Mouse (Mus musculus): ENCODE results near the gene Trem2.
"Not testable (repeated sequence)": the region's sequence is repeated elsewhere in the genome, so short reads cannot be mapped to it uniquely, and the experiment has no call there.

Gene Trem2

DNA sequence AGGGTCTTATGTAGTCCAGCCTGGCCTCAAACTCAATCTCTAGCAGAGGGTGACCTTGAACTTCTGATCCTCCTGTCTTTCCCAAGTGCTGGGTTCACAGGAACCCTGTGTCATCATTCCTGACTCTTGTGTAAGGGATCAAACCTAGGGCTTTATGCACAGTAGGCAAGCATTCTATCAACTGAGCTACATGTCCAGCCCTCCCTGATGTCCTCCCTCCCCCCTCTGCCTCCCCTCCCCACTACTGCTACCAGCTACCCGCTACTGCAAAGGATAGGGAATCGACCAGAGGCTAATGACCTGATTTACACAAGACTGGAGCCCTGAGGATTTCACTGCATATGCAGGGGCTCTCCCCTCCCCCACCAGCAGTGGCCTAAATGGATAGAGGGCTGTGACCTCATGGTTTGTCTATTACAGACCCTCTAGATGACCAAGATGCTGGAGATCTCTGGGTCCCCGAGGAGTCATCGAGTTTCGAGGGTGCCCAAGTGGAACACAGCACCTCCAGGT, 4.5 kb downstream of the Trem2 start:
- DNase-seq (ENCODE audit: low read depth, low spot score): no peak

DNA sequence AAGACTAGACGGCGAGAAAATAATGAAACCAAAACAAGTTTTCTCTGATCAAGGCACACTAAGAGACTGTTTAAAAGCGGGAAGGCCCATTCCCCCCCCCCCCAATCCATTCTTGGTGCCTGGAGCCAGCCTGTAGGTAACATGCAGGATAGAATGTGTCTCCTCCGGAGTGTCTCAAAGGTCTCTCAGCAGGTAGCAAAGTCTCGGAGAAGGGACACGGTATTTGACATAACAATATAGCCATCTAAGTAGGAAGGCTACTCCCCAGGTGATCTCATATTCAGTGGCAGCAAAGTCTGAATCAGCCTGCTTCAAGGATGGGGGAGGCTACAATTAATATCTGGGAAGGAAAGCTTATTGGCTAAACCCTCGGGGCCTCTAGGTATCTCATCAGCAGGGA, 6.8 kb downstream of the Trem2 start:
- DNase-seq (ENCODE audit: low read depth, low spot score): not testable (repeated sequence)

DNA sequence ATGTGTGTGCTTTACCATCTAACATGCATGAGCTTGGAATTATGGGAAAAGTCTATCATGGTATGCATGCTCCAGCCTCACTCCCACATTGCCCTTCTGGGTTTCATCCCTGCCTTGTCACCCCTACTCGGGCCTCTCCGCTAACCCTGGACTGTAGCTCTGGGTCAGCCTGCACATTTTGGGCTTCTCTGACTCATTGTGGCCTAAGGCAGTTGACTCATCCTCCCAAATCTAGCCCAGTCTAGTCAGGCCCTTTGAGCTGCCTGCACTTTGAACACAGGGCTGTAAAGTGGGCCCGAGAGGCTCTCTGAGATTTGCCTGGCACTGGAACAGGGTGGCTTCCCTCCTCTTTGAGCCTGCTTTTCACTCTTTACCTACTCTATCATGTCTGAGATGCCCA, 9.6 kb downstream of the Trem2 start:
- no peak for DNase-seq (ENCODE audit: low read depth, low spot score)

DNA sequence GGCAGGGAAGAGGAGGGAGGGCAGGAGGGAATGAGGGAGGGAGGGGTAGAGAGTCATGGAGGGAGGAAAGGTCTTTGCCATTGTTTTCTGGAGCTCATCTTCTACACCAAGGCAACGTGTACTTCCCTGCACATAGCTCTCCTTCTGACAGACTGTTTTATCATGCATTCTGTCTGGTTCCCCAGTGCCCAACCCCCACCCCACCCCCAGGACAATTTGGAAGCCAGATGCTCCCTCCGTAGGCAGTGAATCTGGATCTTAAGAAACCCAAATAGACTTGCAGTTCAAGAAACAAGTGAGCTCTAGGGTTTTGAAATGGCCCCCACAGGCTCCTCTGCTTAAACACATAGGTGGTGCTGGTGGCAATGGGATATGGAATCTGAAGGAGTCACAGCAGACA, 11.7 kb downstream of the Trem2 start:
- DNase-seq (ENCODE audit: low read depth, low spot score): no peak

DNA sequence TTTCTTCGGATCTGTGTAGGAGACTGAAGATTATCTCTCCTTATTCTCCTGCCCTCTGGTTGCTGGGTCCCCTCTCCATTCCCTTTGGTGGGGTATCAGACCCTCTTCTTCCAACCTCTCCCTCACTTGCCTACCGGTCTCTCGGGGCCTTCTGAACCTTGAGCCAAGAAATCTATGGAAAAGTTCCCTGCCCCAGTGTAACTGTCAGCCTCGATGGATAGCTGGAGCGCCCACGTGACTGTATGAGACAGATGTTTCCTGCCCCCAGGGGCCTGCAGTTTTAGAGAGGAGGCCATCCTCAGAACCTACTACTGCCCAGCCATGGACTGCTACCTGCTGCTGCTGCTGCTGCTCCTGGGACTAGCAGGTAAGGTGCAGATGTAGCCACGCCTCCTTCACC, 13.4 kb downstream of the Trem2 start, which contains the start of gene Treml1:
Treml1 (plus strand) TSS at position 301 of the 400 bp plus-strand sequence.
- no peak for DNase-seq (ENCODE audit: low read depth, low spot score)

DNA sequence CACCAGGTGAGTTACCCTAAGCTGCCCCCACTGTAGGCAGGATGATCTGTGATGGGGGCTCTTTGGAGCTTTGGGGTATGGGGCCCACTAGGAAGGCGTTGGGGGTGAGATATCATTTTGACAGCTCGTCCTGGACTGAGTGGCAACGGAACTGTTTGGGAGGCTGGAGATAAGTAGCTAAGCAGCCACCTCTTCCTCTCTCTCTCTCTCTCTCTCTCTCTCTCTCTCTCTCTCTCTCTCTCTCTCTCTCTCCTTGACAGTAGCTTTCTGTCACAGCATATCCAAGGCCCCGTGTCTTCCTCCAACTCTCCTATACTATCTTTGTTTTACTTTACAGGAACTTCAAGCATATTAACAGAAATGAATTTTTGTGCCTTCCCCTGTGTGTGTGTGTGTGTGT, 14.3 kb downstream of the Trem2 start:
- no peak for DNase-seq (ENCODE audit: low read depth, low spot score)

DNA sequence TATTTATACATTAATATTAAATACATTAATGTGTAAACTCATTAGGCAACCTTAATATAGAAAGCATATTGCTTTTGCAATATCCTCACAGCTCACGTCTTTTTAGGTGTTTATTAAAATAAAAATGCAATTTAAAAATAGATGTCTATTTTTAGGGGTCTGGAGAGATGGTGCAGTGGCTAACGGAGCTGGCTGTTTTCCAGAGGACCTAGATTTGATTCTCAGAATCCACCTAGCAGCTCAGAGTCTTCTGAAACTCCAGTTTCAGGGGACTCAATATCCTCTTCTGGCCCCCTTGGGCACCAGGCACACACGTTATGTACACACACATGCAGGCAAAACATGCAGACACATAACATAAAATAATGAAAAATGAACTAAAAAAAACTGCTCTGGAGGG, 16.1 kb downstream of the Trem2 start:
- no peak for DNase-seq (ENCODE audit: low read depth, low spot score)

DNA sequence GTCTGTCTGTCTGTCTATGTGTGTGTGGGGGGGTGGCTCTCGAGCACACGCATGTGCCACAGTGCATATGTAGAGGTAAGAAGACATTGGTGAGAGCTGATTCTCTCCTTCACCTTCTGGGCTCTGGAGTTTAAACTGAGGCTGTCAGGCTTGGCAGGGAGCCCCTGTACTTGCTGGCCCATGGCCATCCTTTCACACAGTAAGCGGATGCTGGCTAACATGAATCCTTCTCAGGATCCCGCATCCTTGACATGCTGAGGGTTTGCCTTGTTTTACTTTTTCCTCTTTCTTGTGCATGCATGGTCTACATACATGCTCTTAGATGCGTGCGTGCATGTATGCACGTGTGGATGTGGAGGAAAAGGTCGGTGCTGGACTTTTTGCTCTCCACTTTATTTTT, 16.8 kb downstream of the Trem2 start:
- no peak for DNase-seq (ENCODE audit: low read depth, low spot score)

DNA sequence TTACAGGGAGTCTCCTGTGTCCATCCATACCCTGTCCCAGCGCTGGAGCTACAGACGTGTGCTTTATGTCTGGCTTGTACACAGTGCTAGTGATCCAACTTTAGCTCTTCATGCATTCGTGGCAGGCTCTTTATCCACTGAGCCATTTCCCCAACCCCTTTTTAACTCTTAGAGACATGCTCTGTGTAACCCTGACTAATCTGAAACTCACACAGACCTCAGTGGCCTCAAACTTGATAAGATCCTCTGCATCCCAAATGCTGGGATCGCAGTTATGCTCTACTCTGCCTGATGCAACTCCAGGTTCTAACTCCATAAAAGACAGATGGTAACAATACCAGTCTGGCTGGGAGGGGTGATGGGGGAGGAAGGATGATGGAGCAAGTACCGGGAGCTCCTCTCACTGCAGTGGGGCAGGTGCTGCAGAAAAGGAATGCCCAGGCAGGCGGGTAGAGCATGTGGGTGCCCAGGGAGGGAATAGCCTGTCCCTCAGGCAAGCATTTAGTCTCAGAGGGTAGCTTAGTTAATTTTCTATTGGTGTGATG, 17.3 kb downstream of the Trem2 start:
- DNase-seq (ENCODE audit: low read depth, low spot score): no peak

DNA sequence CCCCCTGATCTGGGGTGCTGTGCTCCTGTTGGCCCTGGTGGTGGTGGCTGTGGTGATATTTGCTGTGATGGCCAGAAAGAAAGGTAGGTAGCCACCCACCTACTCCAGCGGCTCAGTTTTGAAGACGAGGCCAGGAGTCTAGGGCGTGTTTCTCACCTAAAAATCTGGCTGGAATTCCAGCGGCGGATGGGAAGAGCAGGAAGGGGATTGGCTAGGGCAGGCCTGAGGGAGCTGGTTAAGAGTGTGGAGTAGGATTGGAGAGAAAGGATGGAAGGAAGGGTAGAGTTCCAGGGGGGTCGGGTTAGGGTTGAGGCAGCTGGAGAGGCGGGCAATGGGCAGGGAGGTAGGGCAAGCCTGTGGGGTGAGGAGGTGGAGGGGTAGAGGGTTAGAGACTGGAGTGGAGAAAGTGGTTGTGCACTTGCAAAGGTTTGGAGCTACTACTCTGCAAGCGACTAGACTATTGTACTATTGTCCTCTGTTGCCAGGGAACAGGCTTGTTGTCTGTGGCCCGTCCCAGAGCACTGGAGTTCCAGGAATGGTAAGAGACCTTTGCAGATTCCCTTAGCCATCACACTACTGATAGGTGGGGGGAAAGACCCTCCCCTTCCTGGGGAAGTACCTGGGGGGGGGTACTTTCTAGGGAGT, 19.4 kb downstream of the Trem2 start:
- no peak for DNase-seq (ENCODE audit: low read depth, low spot score)

DNA sequence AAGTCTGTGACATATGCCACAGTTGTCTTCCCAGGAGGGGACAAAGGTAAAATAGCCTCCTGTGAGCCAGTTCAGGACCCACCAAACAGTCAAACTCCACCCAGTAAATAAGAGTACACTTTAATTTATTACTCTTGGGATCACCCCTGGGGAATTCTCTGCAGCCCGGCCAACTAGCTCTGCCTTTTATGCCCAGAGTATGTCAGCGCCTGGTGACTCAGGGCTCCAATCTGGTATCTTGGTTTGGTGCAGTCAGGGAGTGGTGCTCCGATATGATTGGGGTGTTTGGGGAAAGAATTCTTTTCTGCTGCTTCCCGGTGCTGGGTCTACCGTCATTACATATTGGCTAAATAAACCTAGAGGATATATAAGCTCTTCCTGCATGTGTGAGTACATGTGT, 20.6 kb downstream of the Trem2 start:
- DNase-seq (ENCODE audit: low read depth, low spot score): no peak

DNA sequence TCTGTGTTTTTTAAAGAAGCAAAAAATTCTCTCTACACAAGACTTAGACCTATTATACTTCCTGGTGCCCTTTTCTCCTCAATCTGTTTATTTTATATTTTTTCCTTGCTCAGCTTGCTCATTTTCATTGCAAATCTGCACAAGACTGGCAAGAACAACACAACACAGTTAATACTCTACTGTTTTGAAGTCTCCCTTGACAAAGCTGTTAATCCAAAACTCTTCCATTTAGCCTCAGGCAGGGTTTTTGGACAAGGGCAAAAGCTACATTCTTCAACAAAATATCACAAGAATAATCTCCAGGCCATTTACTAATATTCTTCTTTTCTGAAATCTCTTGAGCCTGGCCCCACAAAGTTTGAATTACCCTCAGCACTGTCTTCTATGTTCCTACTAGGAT, 25.4 kb downstream of the Trem2 start:
- DNase-seq (ENCODE audit: low read depth, low spot score): no peak

DNA sequence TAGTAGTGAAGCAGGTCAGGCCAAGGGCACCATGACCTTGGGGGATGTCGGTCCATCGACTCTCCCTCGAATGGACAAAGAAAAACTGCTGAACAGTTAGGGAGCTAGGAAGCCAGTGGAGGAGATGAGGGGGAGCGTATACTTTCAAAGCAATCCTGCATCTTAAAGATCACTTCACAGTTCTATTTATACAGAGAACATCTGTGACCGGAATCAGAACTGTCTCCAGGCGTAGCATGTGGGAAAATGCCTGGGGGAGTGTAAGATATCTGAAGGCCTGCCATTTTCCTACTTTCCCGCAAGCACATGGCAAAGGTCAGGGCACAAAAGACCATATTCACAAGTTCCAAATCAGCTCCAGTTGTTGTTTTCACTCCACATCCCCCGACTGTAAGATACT, 26.8 kb downstream of the Trem2 start:
- peak; percentile 66 for DNase-seq (ENCODE audit: low read depth, low spot score)

DNA sequence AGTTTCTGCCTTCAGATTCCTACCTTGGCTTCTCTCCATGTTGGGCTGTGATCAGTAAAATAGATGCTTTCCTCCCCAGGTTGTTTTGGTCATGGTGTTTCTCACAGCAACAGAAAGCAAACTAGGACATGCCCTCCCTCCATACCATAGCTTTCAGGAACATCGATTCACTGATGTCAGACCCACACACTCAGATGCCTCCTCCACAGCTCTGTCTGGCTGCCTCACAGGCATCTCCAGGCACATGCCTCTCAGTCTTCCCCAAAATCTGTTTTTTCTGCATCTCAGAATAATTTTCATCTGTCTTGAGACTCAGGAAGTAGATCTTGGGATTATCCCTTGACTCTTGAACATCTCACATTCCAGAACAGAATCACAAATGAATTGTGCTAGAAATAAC, 29.9 kb downstream of the Trem2 start:
- peak; percentile 64 for DNase-seq (ENCODE audit: low read depth, low spot score)

DNA sequence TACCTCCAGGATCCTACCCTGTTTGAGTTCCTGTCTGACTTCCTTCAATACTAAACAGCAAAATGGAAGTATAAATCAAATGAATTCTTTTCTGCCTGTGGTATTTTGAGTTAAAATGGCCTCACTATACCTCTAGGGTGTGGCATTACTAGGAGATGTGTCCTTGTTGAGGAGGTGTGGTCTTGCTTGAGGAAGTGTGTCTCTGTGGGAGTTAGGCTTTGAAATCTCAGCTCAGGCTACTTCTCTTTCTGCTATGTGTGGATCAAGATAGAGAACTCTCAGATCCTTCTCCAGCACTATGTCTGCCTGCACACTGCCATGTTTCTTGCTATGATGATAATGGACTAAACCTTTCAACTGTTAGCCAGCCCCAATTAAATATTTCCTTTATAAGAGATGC, 32.8 kb downstream of the Trem2 start:
- DNase-seq (ENCODE audit: low read depth, low spot score): no peak

DNA sequence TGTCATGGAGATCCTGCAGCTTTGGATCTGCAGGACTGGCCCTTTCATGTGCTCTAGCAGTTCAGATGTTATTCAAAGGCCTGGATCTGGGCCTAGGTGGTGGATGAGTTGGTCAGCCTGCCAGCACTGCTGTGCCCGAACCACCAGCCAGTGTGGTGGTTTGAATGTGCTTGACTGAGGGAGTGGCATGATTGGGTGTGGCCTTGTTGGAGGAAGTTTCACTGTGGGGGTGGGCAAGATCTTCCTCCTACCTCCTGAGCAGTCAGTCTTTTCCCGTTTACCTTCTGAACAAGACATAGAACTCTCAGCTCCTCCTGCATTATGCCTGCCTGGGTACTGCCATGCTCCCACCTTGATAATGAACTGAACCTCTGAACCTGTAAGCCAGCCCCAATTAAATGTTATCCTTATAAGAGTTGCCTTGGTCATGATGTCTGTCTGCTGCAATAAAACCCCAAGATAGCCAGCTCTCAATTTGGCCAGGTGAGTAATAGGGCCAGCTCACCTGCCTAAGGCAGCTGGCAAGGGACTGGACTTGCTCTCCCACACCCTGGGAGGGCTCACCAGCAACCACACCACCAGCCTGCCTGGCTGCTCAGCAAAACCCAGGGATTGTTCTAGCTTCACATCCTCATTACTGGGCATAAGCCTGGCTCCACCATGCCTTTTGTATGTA, 39.7 kb downstream of the Trem2 start:
- DNase-seq (ENCODE audit: low read depth, low spot score): no peak

DNA sequence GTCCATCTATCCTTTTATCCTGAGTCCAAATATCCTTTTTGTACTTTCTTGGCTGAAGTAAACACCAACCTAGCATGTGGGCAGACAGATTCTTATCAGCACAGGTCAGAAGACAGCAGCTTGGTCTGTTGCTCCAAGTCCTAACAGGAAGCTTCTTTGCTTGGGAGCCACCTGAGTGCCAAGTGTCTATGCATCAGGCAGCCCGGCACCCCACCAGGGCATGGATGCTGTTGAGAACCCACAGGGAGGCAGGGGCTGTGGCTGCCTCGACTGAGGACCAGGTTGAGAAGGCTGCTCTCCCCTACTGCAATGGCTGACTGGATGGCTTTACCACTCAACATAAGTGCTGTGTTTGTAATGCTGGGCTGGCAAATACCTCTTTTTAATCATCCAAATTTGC, 42.5 kb downstream of the Trem2 start:
- no peak for DNase-seq (ENCODE audit: low read depth, low spot score)

DNA sequence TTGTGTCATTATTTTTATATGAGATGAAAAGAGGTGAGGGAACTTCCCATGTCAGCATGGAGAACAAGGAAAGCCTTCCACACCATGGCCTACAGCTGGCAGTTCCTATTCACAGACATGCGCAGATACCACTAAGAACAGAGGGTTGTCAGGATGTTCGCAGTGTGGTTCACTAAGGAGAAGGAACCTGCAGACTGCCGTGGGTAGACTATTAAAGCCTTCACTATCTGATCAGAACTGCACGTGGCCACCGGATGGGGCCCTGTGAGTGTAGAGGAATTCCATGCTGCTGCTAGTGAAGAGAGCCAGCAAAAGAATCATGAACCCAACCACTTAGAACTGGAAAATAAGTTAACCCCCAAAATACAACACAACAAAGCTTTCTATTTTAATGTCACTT, 43.2 kb downstream of the Trem2 start:
- no peak for DNase-seq (ENCODE audit: low read depth, low spot score)

DNA sequence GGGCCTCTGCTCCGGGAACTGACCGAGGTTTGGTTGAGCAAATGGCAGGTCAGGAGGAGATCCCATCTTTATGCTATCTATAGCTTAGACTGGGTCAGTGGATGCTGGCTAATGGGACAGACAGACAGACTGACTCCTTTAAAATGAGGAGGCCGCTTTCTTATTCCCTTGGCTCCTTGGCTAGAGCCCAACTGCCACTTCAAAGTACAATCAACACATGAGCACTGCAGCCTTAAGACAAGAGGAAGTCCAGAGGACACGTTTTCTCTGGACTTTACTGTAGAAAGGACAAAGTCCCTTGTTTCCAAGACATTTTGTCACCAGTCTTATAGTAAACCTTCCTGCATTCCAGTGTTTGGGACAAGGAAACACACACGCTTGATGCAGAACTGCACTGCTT, 45.2 kb downstream of the Trem2 start:
- no peak for DNase-seq (ENCODE audit: low read depth, low spot score)

DNA sequence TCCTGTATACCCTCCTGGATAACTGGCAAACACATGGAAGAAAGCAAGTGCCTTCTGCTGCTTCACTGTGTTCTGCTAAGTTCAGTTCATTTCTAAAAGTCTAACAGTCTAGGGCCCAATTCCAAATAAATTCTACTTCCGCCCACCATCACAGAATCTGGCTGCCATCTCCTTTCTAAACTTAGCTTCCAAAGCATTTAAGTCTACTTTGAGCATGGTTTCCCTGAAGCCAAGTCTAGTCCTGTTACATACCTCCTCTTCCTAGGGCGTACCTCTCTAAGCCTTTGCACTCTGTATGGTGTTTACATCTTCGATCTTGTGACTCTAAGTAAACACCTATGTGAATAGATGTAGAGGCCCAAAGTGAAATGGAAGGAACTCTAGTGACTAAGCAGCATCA, 46.4 kb downstream of the Trem2 start:
- peak; percentile 92 for DNase-seq (ENCODE audit: low read depth, low spot score)

DNA sequence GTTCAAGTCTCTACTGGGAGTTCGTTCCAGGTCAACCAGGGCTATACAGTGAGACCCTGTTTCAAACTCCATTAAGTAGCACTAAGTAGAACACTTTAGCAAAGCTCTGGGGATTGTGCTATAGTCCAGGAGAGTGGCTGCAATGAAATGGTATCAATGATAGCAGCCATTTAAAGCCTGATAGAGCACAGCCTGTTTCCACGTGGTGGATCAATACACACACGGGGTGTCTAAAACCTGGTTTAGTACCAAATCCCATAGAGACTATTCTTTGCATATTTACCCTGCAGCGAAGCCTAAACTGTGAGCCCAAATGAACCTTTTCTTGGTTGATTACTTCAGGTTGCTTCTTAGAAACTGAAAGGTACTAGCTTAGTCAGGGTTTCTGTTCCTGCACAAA, 55.5 kb downstream of the Trem2 start:
- DNase-seq (ENCODE audit: low read depth, low spot score): no peak

DNA sequence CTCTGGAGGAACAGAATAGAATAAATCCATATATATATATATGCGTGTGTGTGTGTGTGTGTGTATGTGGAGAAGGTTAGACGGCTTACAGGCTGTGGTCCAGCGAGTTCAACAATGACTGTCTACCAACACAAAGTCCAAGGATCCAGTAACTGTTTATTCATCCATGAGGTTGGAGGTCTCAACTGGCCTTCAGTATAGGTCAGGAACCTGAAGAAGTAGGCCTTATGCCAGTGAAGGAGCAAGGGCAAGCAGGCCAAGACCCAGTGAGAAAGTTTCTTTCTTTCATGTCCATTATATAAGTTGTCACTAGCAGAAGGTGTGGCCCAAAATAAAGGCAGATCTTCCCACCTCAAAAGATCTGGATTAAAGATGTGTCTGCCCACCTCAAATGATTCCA, 56.5 kb downstream of the Trem2 start:
- no peak for DNase-seq (ENCODE audit: low read depth, low spot score)
